Mouse (Mus musculus) liver, embryonic 15.5 days (tissue): ENCODE results near the gene Macrod2. TPM values are rescaled to one million over a fixed set of nuclear protein-coding genes. Genes with fewer than 3 reads are reported as not detected.

Source experiments
- ATAC-seq: fragments of 200-750 bp; cut with Nextera tagmentation; 2 replicates; pipeline ENCODE4 v1.8.0; 2017; ENCODE audit warnings: moderate number of reproducible peaks, mild to moderate bottlenecking, moderate library complexity; ENCODE audit not compliant: insufficient read depth
- H3K27ac ChIP-seq: fragments of 300-500 bp; sonication (generic); replicated peaks from 2 replicates; pipeline ENCODE4 v1.5.1; 2015; ENCODE audit warnings: mild to moderate bottlenecking, inconsistent platforms
- H3K27me3 ChIP-seq: fragments of 300-500 bp; sonication (generic); 2 replicates; pipeline ENCODE4 v1.6.1; 2015; ENCODE audit warnings: mild to moderate bottlenecking, inconsistent platforms
- H3K36me3 ChIP-seq: fragments of 300-500 bp; sonication (generic); replicated peaks from 2 replicates; pipeline ENCODE4 v1.6.1; 2015; ENCODE audit warnings: moderate library complexity, mild to moderate bottlenecking, inconsistent platforms
- H3K4me1 ChIP-seq: fragments of 300-500 bp; sonication (generic); replicated peaks from 2 replicates; pipeline ENCODE4 v1.6.1; 2015; ENCODE audit warnings: inconsistent platforms
- H3K4me2 ChIP-seq: fragments of 300-500 bp; sonication (generic); 2 replicates; pipeline ENCODE4 v1.6.1; 2015; ENCODE audit warnings: moderate library complexity, mild to moderate bottlenecking, inconsistent platforms
- H3K4me3 ChIP-seq: fragments of 300-500 bp; sonication (generic); replicated peaks from 2 replicates; pipeline ENCODE4 v1.5.1; 2015; ENCODE audit warnings: mild to moderate bottlenecking, inconsistent platforms
- H3K9ac ChIP-seq: fragments of 300-500 bp; sonication (generic); 2 replicates; pipeline ENCODE4 v1.6.1; 2015; ENCODE audit warnings: moderate library complexity, mild to moderate bottlenecking, inconsistent platforms
- H3K9me3 ChIP-seq: fragments of 300-500 bp; sonication (generic); replicated peaks from 2 replicates; pipeline ENCODE4 v1.6.1; 2016; ENCODE audit warnings: inconsistent platforms
- WGBS: fragments of 180-500 bp; shearing (Covaris S2); methylation state at CpG from one replicate; pipeline ENCODE4 v1.1.7; 2015; ENCODE audit warnings: mixed read lengths; ENCODE audit not compliant: insufficient replicate concordance; 5-methylcytosine and 5-hydroxymethylcytosine counted together
- polyA plus RNA-seq: library from polyadenylated mRNA; unstranded; fragments of >200 nt; fragmentation: Nextera tagmentation; extraction: Ambion mirVana; gene quantifications from 2 replicates; pipeline ENCODE4 v1.2.1, GENCODE M21; 2015

Gene Macrod2
- polyA plus RNA-seq, 1 experiment from 2014 or later: 6.9 TPM

- no peak for ATAC-seq
- Histone ChIP-seq H3K4me2 (no peak overlapping the region), H3K9me3 (no peaks in the 10 kb centered on the region), H3K27me3 (no peaks in the 10 kb centered on the region), H3K9ac (no peak overlapping the region), H3K4me1 (no peaks in the 10 kb centered on the region), H3K4me3 (no peak overlapping the region), H3K27ac (no peak overlapping the region), H3K36me3 (no peaks in the 10 kb centered on the region)
- 6% methylated on average over 2 of the region's 2 CpGs for WGBS
These were observed 424.4 kb downstream of the Macrod2 start for GRCm38 (mm10) chr2:140819391-140820120.

GRCm38 (mm10) chr2:140822378-140822777, 427.3 kb downstream of the Macrod2 start:
- ATAC-seq: no peak
- 68% methylated on average over 3 of the region's 3 CpGs for WGBS
- H3K4me1 ChIP-seq: no peaks in the 10 kb centered on the region
- no peak overlapping the region for H3K9ac ChIP-seq
- no peak overlapping the region for H3K4me2 ChIP-seq
- H3K27ac ChIP-seq: no peak overlapping the region
- no peaks in the 10 kb centered on the region for H3K9me3 ChIP-seq
- H3K4me3 ChIP-seq: no peak overlapping the region
- no peaks in the 10 kb centered on the region for H3K27me3 ChIP-seq
- no peaks in the 10 kb centered on the region for H3K36me3 ChIP-seq

- no peak for ATAC-seq
- 37% methylated on average over 2 of the region's 2 CpGs for WGBS
- Histone ChIP-seq H3K27me3 (no peaks in the 10 kb centered on the region), H3K9me3 (no peaks in the 10 kb centered on the region), H3K36me3 (no peaks in the 10 kb centered on the region), H3K4me1 (no peaks in the 10 kb centered on the region), H3K27ac (no peak overlapping the region), H3K4me3 (no peak overlapping the region), H3K4me2 (no peak overlapping the region), H3K9ac (no peak overlapping the region)
These were observed 431.1 kb downstream of the Macrod2 start for GRCm38 (mm10) chr2:140826241-140826640.

GRCm38 (mm10) chr2:140828859-140829258, 433.8 kb downstream of the Macrod2 start:
- Histone ChIP-seq H3K27ac (no peak overlapping the region), H3K9me3 (no peaks in the 10 kb centered on the region), H3K36me3 (no peaks in the 10 kb centered on the region), H3K4me2 (no peak overlapping the region), H3K4me1 (no peaks in the 10 kb centered on the region), H3K9ac (no peak overlapping the region), H3K4me3 (no peak overlapping the region), H3K27me3 (no peaks in the 10 kb centered on the region)
- 72% methylated on average over 5 of the region's 5 CpGs for WGBS
- no peak for ATAC-seq

GRCm38 (mm10) chr2:140830086-140830485, 435.0 kb downstream of the Macrod2 start:
- WGBS: 43% methylated on average over 3 of the region's 3 CpGs
- Histone ChIP-seq H3K9ac (no peak overlapping the region), H3K4me3 (no peak overlapping the region), H3K27me3 (no peaks in the 10 kb centered on the region), H3K36me3 (no peaks in the 10 kb centered on the region), H3K4me2 (no peak overlapping the region), H3K9me3 (no peaks in the 10 kb centered on the region), H3K4me1 (no peaks in the 10 kb centered on the region), H3K27ac (no peak overlapping the region)
- ATAC-seq: no peak

- no peak for ATAC-seq
These were observed 444.3 kb downstream of the Macrod2 start for GRCm38 (mm10) chr2:140839371-140839770.

GRCm38 (mm10) chr2:140839880-140840279, 444.8 kb downstream of the Macrod2 start:
- H3K27me3 ChIP-seq: no peaks in the 10 kb centered on the region
- no peaks in the 10 kb centered on the region for H3K9me3 ChIP-seq
- no peak for ATAC-seq
- no peak overlapping the region for H3K9ac ChIP-seq
- H3K36me3 ChIP-seq: no peaks in the 10 kb centered on the region
- no peak overlapping the region for H3K27ac ChIP-seq
- 56% methylated on average over 3 of the region's 3 CpGs for WGBS
- H3K4me2 ChIP-seq: no peak overlapping the region
- no peaks in the 10 kb centered on the region for H3K4me1 ChIP-seq
- H3K4me3 ChIP-seq: no peak overlapping the region

More at GRCm38 (mm10) chr2:140839371-140839770, 444.3 kb downstream of the Macrod2 start:
- H3K4me2 ChIP-seq: no peak overlapping the region
- WGBS: 55% methylated on average over 2 of the region's 2 CpGs
- H3K9me3 ChIP-seq: no peaks in the 10 kb centered on the region
- H3K27me3 ChIP-seq: no peaks in the 10 kb centered on the region
- H3K36me3 ChIP-seq: no peaks in the 10 kb centered on the region
- H3K4me3 ChIP-seq: no peak overlapping the region
- no peak overlapping the region for H3K9ac ChIP-seq
- no peaks in the 10 kb centered on the region for H3K4me1 ChIP-seq
- H3K27ac ChIP-seq: no peak overlapping the region

- Histone ChIP-seq H3K27me3 (no peaks in the 10 kb centered on the region), H3K27ac (no peak overlapping the region), H3K4me3 (no peak overlapping the region), H3K4me2 (no peak overlapping the region), H3K9ac (no peak overlapping the region), H3K4me1 (no peaks in the 10 kb centered on the region), H3K9me3 (no peaks in the 10 kb centered on the region), H3K36me3 (no peaks in the 10 kb centered on the region)
- 21% methylated on average over 5 of the region's 5 CpGs for WGBS
- ATAC-seq: no peak
These were observed 448.9 kb downstream of the Macrod2 start for GRCm38 (mm10) chr2:140844030-140844429.

- H3K4me2 ChIP-seq: no peak overlapping the region
- 63% methylated on average over 5 of the region's 5 CpGs for WGBS
- ATAC-seq: no peak
These were observed 452.8 kb downstream of the Macrod2 start for GRCm38 (mm10) chr2:140847817-140848428.

GRCm38 (mm10) chr2:140853538-140853937, 458.4 kb downstream of the Macrod2 start:
- H3K9ac ChIP-seq: no peak overlapping the region
- no peak for ATAC-seq
- H3K27ac ChIP-seq: no peak overlapping the region
- H3K27me3 ChIP-seq: no peaks in the 10 kb centered on the region
- no peaks in the 10 kb centered on the region for H3K36me3 ChIP-seq
- no peak overlapping the region for H3K4me2 ChIP-seq
- WGBS: 36% methylated on average over 9 of the region's 9 CpGs
- H3K4me3 ChIP-seq: no peak overlapping the region
- no peaks in the 10 kb centered on the region for H3K9me3 ChIP-seq
- no peaks in the 10 kb centered on the region for H3K4me1 ChIP-seq

More at GRCm38 (mm10) chr2:140847817-140848428, 452.8 kb downstream of the Macrod2 start:
- Histone ChIP-seq H3K36me3 (no peaks in the 10 kb centered on the region), H3K9me3 (no peaks in the 10 kb centered on the region), H3K27ac (no peak overlapping the region), H3K27me3 (no peaks in the 10 kb centered on the region), H3K4me1 (no peaks in the 10 kb centered on the region), H3K4me3 (no peak overlapping the region), H3K9ac (no peak overlapping the region)

- no peaks in the 10 kb centered on the region for H3K27me3 ChIP-seq
- H3K4me1 ChIP-seq: no peaks in the 10 kb centered on the region
- H3K27ac ChIP-seq: no peak overlapping the region
- WGBS: 45% methylated on average over 1 of the region's 1 CpGs
- H3K36me3 ChIP-seq: no peaks in the 10 kb centered on the region
- H3K4me3 ChIP-seq: no peak overlapping the region
- no peak overlapping the region for H3K9ac ChIP-seq
- no peak overlapping the region for H3K4me2 ChIP-seq
- ATAC-seq: no peak
- H3K9me3 ChIP-seq: no peaks in the 10 kb centered on the region
These were observed 466.2 kb downstream of the Macrod2 start for GRCm38 (mm10) chr2:140861356-140861755.
